ENCODE assay signal across 24 mouse cellular contexts in genomic region chr19:41789110-41789961, GRCm38 (mm10). TPM values are rescaled to one million over a fixed set of nuclear protein-coding genes. Genes with fewer than 3 reads are reported as not detected.
DNase-seq lines count a peak whose midpoint lies in the region; ATAC-seq and TF ChIP-seq lines count a peak whose summit lies in the region.
"Had no signal": no experiment of that assay in that cellular context is flagged by ENCODE, and none has a peak within 500 bp of the region (broad histone marks: within the 10 kb centered on the region; RNA-seq: fewer than 3 reads in every experiment).

No protein-coding gene starts in this region.

- no peak overlapping the region for H3K4me3 ChIP-seq in limb, embryonic 11.5 days (ENCODE audit: low read depth, low read length)
- H3K4me3 ChIP-seq in limb, embryonic 10.5 days, result no peak overlapping the region
- no peak overlapping the region for H3K4me3 ChIP-seq in C2C12 (ENCODE audit: insufficient read depth, poor library complexity, severe bottlenecking)
- no peak overlapping the region for H3K4me3 ChIP-seq in embryonic facial prominence, embryonic 14.5 days (ENCODE audit: low read depth, low read length)
- no peak overlapping the region for H3K4me3 ChIP-seq in limb, embryonic 14.5 days (replicated peaks; ENCODE audit: low read length)
- no peak overlapping the region for H3K4me3 ChIP-seq in liver, embryonic 12.5 days
- H3K4me3 ChIP-seq: embryonic facial prominence, embryonic 13.5 days; forebrain, embryonic 13.5 days; gastrocnemius, adult 2 months; heart, embryonic 10.5 days; heart, embryonic 15.5 days; hindbrain, embryonic 13.5 days had no signal

- H3K4me1 ChIP-seq in limb, embryonic 11.5 days (ENCODE audit: control insufficient read depth, insufficient read depth, low read length), result no peaks in the 10 kb centered on the region
- H3K4me1 ChIP-seq in limb, embryonic 10.5 days, result no peaks in the 10 kb centered on the region
- H3K4me1 ChIP-seq in embryonic facial prominence, embryonic 14.5 days (ENCODE audit: control insufficient read depth, insufficient read depth, low read length), result no peaks in the 10 kb centered on the region
- H3K4me1 ChIP-seq in limb, embryonic 14.5 days (ENCODE audit: control insufficient read depth, insufficient read depth, low read length), result no peaks in the 10 kb centered on the region
- peaks cover 23% of the 10 kb centered on the region for H3K4me1 ChIP-seq in liver, embryonic 12.5 days
- H3K4me1 ChIP-seq: embryonic facial prominence, embryonic 13.5 days; forebrain, embryonic 13.5 days; heart, embryonic 15.5 days; hindbrain, embryonic 13.5 days had no signal

- no peak for TF ChIP-seq POLR2A in limb, embryonic 14.5 days (IDR thresholded peaks at IDR 0.05; ENCODE audit: borderline replicate concordance, extremely low read depth, insufficient read depth, insufficient read length)

- 72% methylated on average over 10 of the region's 10 CpGs for WGBS in limb, embryonic 11.5 days
- WGBS in limb, embryonic 10.5 days, result 75% methylated on average over 10 of the region's 10 CpGs
- WGBS in embryonic facial prominence, embryonic 14.5 days, result 67% methylated on average over 10 of the region's 10 CpGs
- 48% methylated on average over 10 of the region's 10 CpGs for WGBS in limb, embryonic 14.5 days
- 74% methylated on average over 10 of the region's 10 CpGs for WGBS in liver, embryonic 12.5 days (ENCODE audit: insufficient replicate concordance)

- no peak for TF ChIP-seq CTCF in C2C12 (IDR thresholded peaks at IDR 0.05; ENCODE audit: control insufficient read depth, insufficient read depth, insufficient read length)

- H3K79me2 ChIP-seq in C2C12 (ENCODE audit: control insufficient read depth, insufficient read depth), result peaks cover 17% of the 10 kb centered on the region

- H3K4me2 ChIP-seq in limb, embryonic 11.5 days (ENCODE audit: low read depth, severe bottlenecking), result no peak overlapping the region
- H3K4me2 ChIP-seq in embryonic facial prominence, embryonic 14.5 days (ENCODE audit: low read depth, low read length), result no peak overlapping the region
- H3K4me2 ChIP-seq in limb, embryonic 14.5 days (replicated peaks; ENCODE audit: low read depth, low read length, severe bottlenecking), result no peak overlapping the region
- H3K4me2 ChIP-seq in liver, embryonic 12.5 days, result no peak overlapping the region
- H3K4me2 ChIP-seq: embryonic facial prominence, embryonic 13.5 days; forebrain, embryonic 13.5 days; heart, embryonic 15.5 days; hindbrain, embryonic 13.5 days had no signal

- no peak overlapping the region for H3ac ChIP-seq in C2C12 (ENCODE audit: control insufficient read depth, insufficient read length, low read depth)

- H3K9ac ChIP-seq in limb, embryonic 11.5 days (ENCODE audit: low read length), result no peak overlapping the region
- no peak overlapping the region for H3K9ac ChIP-seq in embryonic facial prominence, embryonic 14.5 days (ENCODE audit: low read depth, low read length)
- H3K9ac ChIP-seq in limb, embryonic 14.5 days (ENCODE audit: low read depth, low read length, severe bottlenecking), result no peak overlapping the region
- no peak overlapping the region for H3K9ac ChIP-seq in liver, embryonic 12.5 days
- H3K9ac ChIP-seq: embryonic facial prominence, embryonic 13.5 days; forebrain, embryonic 13.5 days; forebrain, postnatal 0 days; heart, embryonic 15.5 days; hindbrain, embryonic 13.5 days had no signal

- peaks cover 3% of the 10 kb centered on the region for H3K79me3 ChIP-seq in C2C12 (ENCODE audit: low read depth)

- ATAC-seq in limb, embryonic 11.5 days (ENCODE audit: insufficient number of reproducible peaks, low FRiP score, low TSS enrichment, low read depth), result no peak; the same call in 1 of the 2 replicates
- peak; percentile 50 for ATAC-seq in embryonic facial prominence, embryonic 14.5 days (ENCODE audit: low read depth)
- peak; percentile 77; the same call in 1 of the 2 replicates for ATAC-seq in limb, embryonic 14.5 days (ENCODE audit: low FRiP score, low read depth)
- ATAC-seq in liver, embryonic 12.5 days, result no peak
- no peak for ATAC-seq in megakaryocyte-erythroid progenitor cell, adult 5-6 weeks (replicated peaks; ENCODE audit: low FRiP score, low TSS enrichment, poor library complexity, severe bottlenecking)
- ATAC-seq: forebrain, embryonic 13.5 days; forebrain, postnatal 0 days; hindbrain, postnatal 0 days had no signal

- no peak overlapping the region for H3K27ac ChIP-seq in limb, embryonic 11.5 days (replicated peaks; ENCODE audit: low read depth, low read length)
- no peak overlapping the region for H3K27ac ChIP-seq in limb, embryonic 10.5 days
- H3K27ac ChIP-seq in embryonic facial prominence, embryonic 14.5 days (replicated peaks; ENCODE audit: low read depth, low read length), result no peak overlapping the region
- H3K27ac ChIP-seq in limb, embryonic 14.5 days (replicated peaks; ENCODE audit: low read depth, low read length), result no peak overlapping the region; the same call in 1 of the 2 replicates
- no peak overlapping the region for H3K27ac ChIP-seq in liver, embryonic 12.5 days
- H3K27ac ChIP-seq: embryonic facial prominence, embryonic 13.5 days; forebrain, embryonic 13.5 days; gastrocnemius, adult 2 months; heart, embryonic 10.5 days; heart, embryonic 15.5 days; hindbrain, embryonic 13.5 days; hindbrain, postnatal 0 days had no signal

- no peaks in the 10 kb centered on the region for H3K27me3 ChIP-seq in limb, embryonic 11.5 days (ENCODE audit: control insufficient read depth, insufficient read depth, low read length)
- H3K27me3 ChIP-seq in limb, embryonic 10.5 days (ENCODE audit: low read depth, poor library complexity, severe bottlenecking), result no peaks in the 10 kb centered on the region
- H3K27me3 ChIP-seq in C2C12 (ENCODE audit: control insufficient read depth, insufficient read depth, insufficient read length), result no peaks in the 10 kb centered on the region
- no peaks in the 10 kb centered on the region for H3K27me3 ChIP-seq in embryonic facial prominence, embryonic 14.5 days (replicated peaks; ENCODE audit: control insufficient read depth, insufficient read depth, low read length)
- H3K27me3 ChIP-seq in limb, embryonic 14.5 days (ENCODE audit: control insufficient read depth, insufficient read depth, low read length), result no peaks in the 10 kb centered on the region
- H3K27me3 ChIP-seq in liver, embryonic 12.5 days (replicated peaks), result no peaks in the 10 kb centered on the region
- H3K27me3 ChIP-seq: embryonic facial prominence, embryonic 13.5 days; forebrain, embryonic 13.5 days; heart, embryonic 15.5 days; hindbrain, embryonic 13.5 days had no signal

- H3K9me3 ChIP-seq in limb, embryonic 11.5 days (ENCODE audit: control insufficient read depth, low read length), result no peaks in the 10 kb centered on the region; the same call in 1 of the 2 replicates
- H3K9me3 ChIP-seq in limb, embryonic 10.5 days (replicated peaks), result no peaks in the 10 kb centered on the region
- H3K9me3 ChIP-seq in embryonic facial prominence, embryonic 14.5 days (ENCODE audit: control insufficient read depth, low read length), result no peaks in the 10 kb centered on the region
- H3K9me3 ChIP-seq in limb, embryonic 14.5 days (ENCODE audit: control insufficient read depth, low read length), result no peaks in the 10 kb centered on the region
- H3K9me3 ChIP-seq in liver, embryonic 12.5 days (replicated peaks), result no peaks in the 10 kb centered on the region
- H3K9me3 ChIP-seq: embryonic facial prominence, embryonic 13.5 days; forebrain, embryonic 13.5 days; heart, embryonic 10.5 days; heart, embryonic 15.5 days; hindbrain, embryonic 13.5 days had no signal

- DNase-seq in limb, embryonic 11.5 days (ENCODE audit: low spot score), result peak; percentile 35
- no peak for DNase-seq in limb, embryonic 10.5 days (ENCODE audit: low spot score)
- peak; percentile 77 for DNase-seq in embryonic facial prominence, embryonic 14.5 days (ENCODE audit: low spot score)
- peak; percentile 40 for DNase-seq in limb, embryonic 14.5 days (ENCODE audit: low spot score)
- DNase-seq in urinary bladder, postnatal 36 days (ENCODE audit: low spot score in 2 of 2), result no peak
- DNase-seq: adrenal gland, adult 8-10 months; adrenal gland, postnatal 36 days; cerebellum, adult 2 months; cerebellum, postnatal 10 days; forebrain, postnatal 0 days; gastrocnemius, adult 2 months; gastrocnemius, postnatal 36 days; heart, adult 18-20 months; heart, postnatal 14 days had no signal

- peaks cover 7% of the 10 kb centered on the region; the same call in 1 of the 2 replicates for H3K36me3 ChIP-seq in limb, embryonic 11.5 days (ENCODE audit: control insufficient read depth, insufficient read depth, low read length)
- peaks cover 67% of the 10 kb centered on the region for H3K36me3 ChIP-seq in limb, embryonic 10.5 days
- peaks cover 28% of the 10 kb centered on the region for H3K36me3 ChIP-seq in C2C12 (ENCODE audit: control insufficient read depth, insufficient read depth)
- H3K36me3 ChIP-seq in embryonic facial prominence, embryonic 14.5 days (ENCODE audit: control insufficient read depth, insufficient read depth, low read length), result peaks cover 27% of the 10 kb centered on the region
- H3K36me3 ChIP-seq in limb, embryonic 14.5 days (ENCODE audit: control insufficient read depth, insufficient read depth, low read length), result peaks cover 39% of the 10 kb centered on the region
- H3K36me3 ChIP-seq in liver, embryonic 12.5 days, result peaks cover 68% of the 10 kb centered on the region

RNA-seq across cellular contexts. Expression of gene Arhgap19, which starts 12.5 kb away (rescaled TPM):
- polyA plus RNA-seq in limb, embryonic 11.5 days (2014; fragmentation: Nextera tagmentation; extraction: Ambion mirVana), result 43.6 and 44.1 TPM in 2 replicates
- 45.7 and 47.1 TPM in 2 replicates for polyA plus RNA-seq in limb, embryonic 10.5 days (2016; fragmentation: Nextera tagmentation; extraction: Ambion mirVana)
- 8.9 TPM for polyA plus RNA-seq in C2C12 (2012; fragmentation: generic; extraction: Trizol)
- polyA plus RNA-seq in embryonic facial prominence, embryonic 14.5 days (2014; fragmentation: Nextera tagmentation; extraction: Ambion mirVana), result 17.5 and 21.2 TPM in 2 replicates
- 19.7 and 19.9 TPM in 2 replicates for polyA plus RNA-seq in limb, embryonic 14.5 days (2012; rRNA removed)
- 18.8 and 19.1 TPM in 2 replicates for polyA plus RNA-seq in limb, embryonic 14.5 days (2014; fragmentation: Nextera tagmentation; extraction: Ambion mirVana)
- 37.6 and 40.7 TPM in 2 replicates for polyA plus RNA-seq in liver, embryonic 12.5 days (2016; fragmentation: Nextera tagmentation; extraction: Ambion mirVana)
- 41.0 and 44.7 TPM in 2 replicates for total RNA-seq in megakaryocyte-erythroid progenitor cell, adult 5-6 weeks (2014; fragmentation: Nextera tagmentation)
- 34.1 and 40.5 TPM in 2 replicates for total RNA-seq in megakaryocyte-erythroid progenitor cell, adult 5-6 weeks (2017)

RNA-seq across cellular contexts. Expression of gene Frat1, which starts 40.4 kb away (rescaled TPM):
- 3.9 and 5.2 TPM in 2 replicates for polyA plus RNA-seq in limb, embryonic 11.5 days (2014; fragmentation: Nextera tagmentation; extraction: Ambion mirVana)
- 4.3 and 4.9 TPM in 2 replicates for polyA plus RNA-seq in limb, embryonic 10.5 days (2016; fragmentation: Nextera tagmentation; extraction: Ambion mirVana)
- 0.06 TPM for polyA plus RNA-seq in C2C12 (2012; fragmentation: generic; extraction: Trizol)
- polyA plus RNA-seq in embryonic facial prominence, embryonic 14.5 days (2014; fragmentation: Nextera tagmentation; extraction: Ambion mirVana), result 4.5 and 6.4 TPM in 2 replicates
- polyA plus RNA-seq in limb, embryonic 14.5 days (2012; rRNA removed), result 1.5 and 1.9 TPM in 2 replicates
- polyA plus RNA-seq in limb, embryonic 14.5 days (2014; fragmentation: Nextera tagmentation; extraction: Ambion mirVana), result 4.6 and 4.9 TPM in 2 replicates
- 16.5 and 17.2 TPM in 2 replicates for polyA plus RNA-seq in liver, embryonic 12.5 days (2016; fragmentation: Nextera tagmentation; extraction: Ambion mirVana)
- total RNA-seq in megakaryocyte-erythroid progenitor cell, adult 5-6 weeks (2014; fragmentation: Nextera tagmentation), result 18.1 and 25.6 TPM in 2 replicates
- total RNA-seq in megakaryocyte-erythroid progenitor cell, adult 5-6 weeks (2017), result 17.7 and 32.4 TPM in 2 replicates

RNA-seq across cellular contexts. Expression of gene Slit1, which starts 45.9 kb away (rescaled TPM):
- 1.0 and 1.1 TPM in 2 replicates for polyA plus RNA-seq in limb, embryonic 11.5 days (2014; fragmentation: Nextera tagmentation; extraction: Ambion mirVana)
- polyA plus RNA-seq in limb, embryonic 10.5 days (2016; fragmentation: Nextera tagmentation; extraction: Ambion mirVana), result 0.97 and 1.1 TPM in 2 replicates
- polyA plus RNA-seq in C2C12 (2012; fragmentation: generic; extraction: Trizol), result not detected
- 1.3 and 1.7 TPM in 2 replicates for polyA plus RNA-seq in embryonic facial prominence, embryonic 14.5 days (2014; fragmentation: Nextera tagmentation; extraction: Ambion mirVana)
- 0.68 and 0.85 TPM in 2 replicates for polyA plus RNA-seq in limb, embryonic 14.5 days (2012; rRNA removed)
- polyA plus RNA-seq in limb, embryonic 14.5 days (2014; fragmentation: Nextera tagmentation; extraction: Ambion mirVana), result 0.14 and 0.50 TPM in 2 replicates
- polyA plus RNA-seq in liver, embryonic 12.5 days (2016; fragmentation: Nextera tagmentation; extraction: Ambion mirVana), result 0.07 and 0.10 TPM in 2 replicates
- 0.50 TPM in 1 of 2 replicates, not detected in the other for total RNA-seq in megakaryocyte-erythroid progenitor cell, adult 5-6 weeks (2014; fragmentation: Nextera tagmentation)
- total RNA-seq in megakaryocyte-erythroid progenitor cell, adult 5-6 weeks (2017), result not detected in 2 replicates
- total RNA-seq: hematopoietic stem cell, adult 5-6 weeks had no signal

RNA-seq across cellular contexts. Expression of gene Frat2, which starts 58.6 kb away (rescaled TPM):
- polyA plus RNA-seq in limb, embryonic 11.5 days (2014; fragmentation: Nextera tagmentation; extraction: Ambion mirVana), result 2.4 and 2.7 TPM in 2 replicates
- 1.9 and 3.0 TPM in 2 replicates for polyA plus RNA-seq in limb, embryonic 10.5 days (2016; fragmentation: Nextera tagmentation; extraction: Ambion mirVana)
- 0.60 TPM for polyA plus RNA-seq in C2C12 (2012; fragmentation: generic; extraction: Trizol)
- 2.8 and 3.2 TPM in 2 replicates for polyA plus RNA-seq in embryonic facial prominence, embryonic 14.5 days (2014; fragmentation: Nextera tagmentation; extraction: Ambion mirVana)
- 3.6 and 4.7 TPM in 2 replicates for polyA plus RNA-seq in limb, embryonic 14.5 days (2012; rRNA removed)
- 1.9 and 3.2 TPM in 2 replicates for polyA plus RNA-seq in limb, embryonic 14.5 days (2014; fragmentation: Nextera tagmentation; extraction: Ambion mirVana)
- polyA plus RNA-seq in liver, embryonic 12.5 days (2016; fragmentation: Nextera tagmentation; extraction: Ambion mirVana), result 12.0 and 14.0 TPM in 2 replicates
- 30.5 and 32.9 TPM in 2 replicates for total RNA-seq in megakaryocyte-erythroid progenitor cell, adult 5-6 weeks (2014; fragmentation: Nextera tagmentation)
- total RNA-seq in megakaryocyte-erythroid progenitor cell, adult 5-6 weeks (2017), result 55.8 and 63.7 TPM in 2 replicates

Comparison
In these comparisons a context has a peak if more than half of its experiments do, and no peak if none do; other contexts are left out.
1. ATAC-seq: peak in embryonic facial prominence, embryonic 14.5 days (single experiment) and limb, embryonic 14.5 days (single experiment); none in limb, embryonic 11.5 days (single experiment), liver, embryonic 12.5 days (single experiment) and megakaryocyte-erythroid progenitor cell, adult 5-6 weeks (single experiment).
2. DNase-seq: peak in limb, embryonic 11.5 days (single experiment), embryonic facial prominence, embryonic 14.5 days (single experiment) and limb, embryonic 14.5 days (single experiment); none in limb, embryonic 10.5 days (single experiment) and urinary bladder, postnatal 36 days (0 of 2).